Mouse (Mus musculus) megakaryocyte, embryonic 14.5 days (primary cell): Measurements from ENCODE around the gene Ache. TPM values are rescaled to one million over a fixed set of nuclear protein-coding genes. Genes with fewer than 3 reads are reported as not detected.
"Not testable (repeated sequence)": the region's sequence is repeated elsewhere in the genome, so short reads cannot be mapped to it uniquely, and the experiment has no call there.

Source experiments
- H3K27me3 ChIP-seq: replicated peaks from 2 replicates; pipeline ENCODE3; 2012; ENCODE audit warnings: inconsistent platforms
- H3K36me3 ChIP-seq: replicated peaks from 2 replicates; pipeline ENCODE3; 2012; ENCODE audit warnings: low read length, inconsistent platforms, mixed read lengths
- H3K4me1 ChIP-seq: 2 replicates; pipeline ENCODE4 v1.6.1; 2012; ENCODE audit warnings: inconsistent platforms
- H3K4me3 ChIP-seq: replicated peaks from 2 replicates; pipeline ENCODE3; 2012; ENCODE audit warnings: moderate library complexity, mild to moderate bottlenecking, inconsistent platforms
- H3K9me3 ChIP-seq: 2 replicates; pipeline ENCODE4 v1.6.1; 2012; ENCODE audit warnings: inconsistent platforms
- FLI1 ChIP-seq: IDR thresholded peaks from 2 replicates; pipeline ENCODE4 v1.6.1; 2012; ENCODE audit warnings: low read length, inconsistent platforms, mixed read lengths
- GATA1 ChIP-seq: IDR thresholded peaks from 3 replicates; pipeline ENCODE4 v1.6.1; 2012; ENCODE audit warnings: mixed read lengths, low read length, inconsistent platforms, borderline replicate concordance
- polyA plus RNA-seq: library from polyadenylated mRNA; stranded (reverse); fragments of >175 nt; gene quantifications from 2 replicates; pipeline ENCODE4 v1.2.3, GENCODE M21; 2012; ENCODE audit warnings: low replicate concordance; ENCODE audit not compliant: insufficient read depth

Ache gene
- 206 and 642 TPM in 2 replicates for polyA plus RNA-seq

DNA sequence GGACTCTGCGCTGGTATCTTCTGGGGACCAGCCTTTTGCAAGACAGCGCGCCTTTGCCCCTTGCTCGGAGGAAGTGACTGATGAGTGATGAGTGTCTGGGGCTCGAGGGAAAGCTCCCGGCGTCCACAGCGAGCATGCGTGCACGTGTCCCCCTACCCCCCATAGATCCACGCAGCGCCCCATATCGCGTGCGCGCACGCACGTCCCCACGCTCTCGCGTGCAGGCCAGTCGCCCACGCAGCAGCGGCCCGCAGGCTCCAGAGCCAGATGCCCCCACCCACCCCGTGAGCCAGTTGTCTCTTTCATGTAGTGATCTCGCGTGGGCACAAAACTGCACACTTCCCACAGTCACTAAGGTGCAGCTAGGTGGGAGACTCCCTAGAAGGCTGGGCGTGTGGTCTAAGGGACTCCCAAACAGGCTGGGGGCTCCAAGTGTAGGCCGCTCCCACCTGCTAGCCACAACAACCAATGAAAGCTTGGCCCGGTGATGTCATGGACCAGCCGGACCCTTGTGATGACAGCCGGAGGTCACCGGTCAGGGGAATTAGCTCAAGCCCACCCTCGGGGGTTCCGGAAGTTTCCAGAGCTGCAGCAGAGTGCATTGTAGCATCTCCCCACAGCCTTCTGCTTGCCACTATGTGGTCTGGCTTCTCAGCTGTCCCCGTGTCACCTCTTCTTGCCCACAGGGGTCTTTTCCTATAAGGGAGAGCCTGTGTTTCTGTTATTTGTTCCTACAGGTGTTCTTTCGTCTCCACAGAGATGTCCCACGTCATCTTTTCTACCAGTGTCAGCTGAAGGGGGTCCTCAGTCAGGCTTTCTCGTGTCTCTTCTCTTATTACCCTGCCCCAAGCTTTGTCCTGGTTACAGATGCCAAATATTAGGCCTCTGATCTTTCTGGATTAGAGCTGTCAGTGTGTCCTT is at the start of gene Ache:
TSS of gene Ache (plus strand) at position 488 of the 921 bp plus-strand sequence.
- no peaks in the 10 kb centered on the region for H3K27me3 ChIP-seq
- H3K4me1 ChIP-seq = peaks cover 70% of the 10 kb centered on the region
- no peak for TF ChIP-seq GATA1
- TF ChIP-seq FLI1 = no peak
- H3K9me3 ChIP-seq = peaks cover 14% of the 10 kb centered on the region
- H3K36me3 ChIP-seq = peaks cover 33% of the 10 kb centered on the region
- peak within 1 kb of the TSS; percentile 95 for H3K4me3 ChIP-seq

- no peaks in the 10 kb centered on the region for H3K9me3 ChIP-seq
- peaks cover 33% of the 10 kb centered on the region for H3K4me1 ChIP-seq
- peak overlapping the region; percentile 42 for H3K4me3 ChIP-seq
- TF ChIP-seq GATA1 = no peak
- no peak for TF ChIP-seq FLI1
- H3K36me3 ChIP-seq = peaks cover 7% of the 10 kb centered on the region
- peaks cover 31% of the 10 kb centered on the region for H3K27me3 ChIP-seq
Observed at GRCm38 (mm10) chr5:137263897-137264720, 23.2 kb upstream of the Ache start.

GRCm38 (mm10) chr5:137264787-137265186 is 22.5 kb upstream of the Ache start:
- H3K4me1 ChIP-seq = peaks cover 33% of the 10 kb centered on the region
- H3K27me3 ChIP-seq = peaks cover 31% of the 10 kb centered on the region
- H3K4me3 ChIP-seq = peak overlapping the region; percentile 42
- no peak for TF ChIP-seq GATA1
- no peak for TF ChIP-seq FLI1
- H3K36me3 ChIP-seq = peaks cover 7% of the 10 kb centered on the region
- H3K9me3 ChIP-seq = no peaks in the 10 kb centered on the region; the same call in 1 of the 2 replicates

DNA sequence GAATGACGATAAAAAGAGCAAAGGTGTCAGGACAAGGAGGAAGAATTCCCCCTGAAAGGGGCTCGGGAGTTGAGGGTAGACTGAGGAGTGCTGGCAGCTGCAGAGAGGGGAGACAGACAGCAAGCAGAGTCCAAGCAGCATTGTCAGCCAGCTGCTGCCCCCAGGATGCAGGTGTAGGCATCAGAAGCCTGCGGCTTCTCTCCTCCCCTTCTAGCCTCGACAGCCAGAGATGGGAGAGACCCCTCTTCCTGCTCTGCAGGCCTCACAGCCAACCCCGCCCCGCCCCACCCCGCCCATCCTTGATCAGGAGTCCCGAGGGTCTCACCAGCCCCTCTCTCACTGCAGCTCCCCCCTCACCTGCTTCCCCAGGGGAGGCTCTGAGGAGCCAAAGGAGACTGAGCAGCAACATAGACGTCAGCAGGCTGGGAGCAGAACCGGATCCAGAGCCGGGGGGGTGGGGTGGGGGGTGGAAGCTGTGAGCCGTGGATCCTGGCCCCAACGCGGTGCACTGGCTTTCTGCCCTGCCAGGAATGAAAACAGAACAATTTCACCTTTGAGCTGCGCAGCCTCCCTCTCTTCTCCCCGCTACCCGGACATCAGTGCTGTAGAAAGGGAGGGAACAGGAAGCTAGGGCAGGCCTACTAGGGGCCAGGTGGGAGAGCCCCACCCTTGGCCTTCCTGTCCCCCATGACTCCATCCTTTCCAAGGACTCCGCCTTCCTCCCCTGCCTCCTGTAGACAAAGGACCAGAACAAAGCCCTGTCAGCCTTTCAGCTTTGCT is 19.0 kb upstream of the Ache start:
- TF ChIP-seq FLI1 (no peak), GATA1 (no peak)
- Histone ChIP-seq H3K27me3 (peaks cover 28% of the 10 kb centered on the region), H3K4me3 (no peak overlapping the region), H3K9me3 (peaks cover 15% of the 10 kb centered on the region), H3K36me3 (peaks cover 7% of the 10 kb centered on the region), H3K4me1 (peaks cover 29% of the 10 kb centered on the region)

DNA sequence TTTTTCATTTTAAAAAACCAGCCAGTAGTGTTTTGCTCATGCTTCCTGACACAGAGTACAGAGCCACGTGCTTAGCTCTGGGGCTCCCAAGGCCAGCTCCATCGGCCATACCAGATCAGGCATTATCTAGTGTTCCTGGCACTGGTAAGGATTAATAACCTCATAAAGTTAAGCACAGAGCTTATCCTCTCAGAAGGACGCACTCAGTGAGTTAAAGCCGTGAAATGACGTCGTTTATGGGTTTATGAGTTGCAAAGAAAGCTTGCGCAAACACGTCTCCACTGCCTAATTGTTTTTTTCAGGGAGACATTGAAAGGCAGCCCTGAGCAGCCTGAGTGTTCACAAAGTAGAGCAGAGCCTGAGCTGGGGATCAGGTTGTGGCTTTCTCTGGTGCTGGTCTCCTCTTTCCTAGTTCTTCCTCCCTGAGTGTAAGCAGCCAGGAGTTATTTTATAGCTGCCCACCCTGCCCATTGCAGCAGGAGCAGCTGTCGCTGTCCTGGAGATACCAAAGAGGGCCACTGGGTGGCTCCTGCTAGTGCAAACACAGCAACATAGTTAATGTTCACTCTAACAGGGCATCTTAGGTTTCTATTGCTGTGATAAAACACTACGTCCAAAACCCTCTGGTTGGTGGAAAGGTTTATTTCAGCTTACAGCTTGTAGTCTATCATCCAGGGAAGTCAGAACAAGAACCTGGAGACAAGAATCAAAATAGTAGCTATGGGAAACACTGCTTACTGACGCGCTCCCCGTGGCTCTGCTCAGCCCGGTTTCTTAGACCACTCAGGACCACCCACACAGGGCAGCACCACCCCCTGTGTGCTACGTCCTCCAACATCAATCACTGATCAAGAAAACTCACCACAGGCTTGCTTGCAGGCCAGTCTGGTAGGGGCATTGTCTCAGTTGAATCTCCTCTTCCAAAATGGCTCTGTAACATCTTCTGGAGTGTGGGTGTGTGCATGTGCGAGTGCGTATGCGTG is 9.7 kb upstream of the Ache start:
- Histone ChIP-seq H3K4me1 (peaks cover 12% of the 10 kb centered on the region), H3K9me3 (peaks cover 20% of the 10 kb centered on the region), H3K27me3 (peaks cover 7% of the 10 kb centered on the region), H3K36me3 (no peaks in the 10 kb centered on the region), H3K4me3 (no peak overlapping the region)
- TF ChIP-seq FLI1 (no peak), GATA1 (no peak)

DNA sequence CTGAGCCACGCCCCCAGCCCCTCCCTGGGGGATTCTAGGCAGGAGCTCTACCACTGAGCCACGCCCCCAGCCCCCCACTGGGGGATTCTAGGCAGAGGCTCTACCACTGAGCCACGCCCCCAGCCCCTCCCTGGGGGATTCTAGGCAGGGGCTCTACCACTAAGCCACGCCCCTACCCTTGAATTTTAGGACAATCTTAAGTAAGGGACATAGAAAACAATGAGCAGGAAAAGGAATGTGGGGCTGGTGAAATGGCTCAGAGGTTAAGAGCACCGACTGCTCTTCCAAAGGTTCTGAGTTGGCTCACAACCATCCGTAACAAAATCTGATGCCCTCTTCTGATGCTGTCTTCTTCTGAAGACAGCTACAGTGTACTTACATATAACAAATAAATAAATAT is 2.9 kb upstream of the Ache start:
- H3K9me3 ChIP-seq = peaks cover 14% of the 10 kb centered on the region
- not testable (repeated sequence) for H3K27me3 ChIP-seq, H3K36me3 ChIP-seq, H3K4me3 ChIP-seq
- peaks cover 41% of the 10 kb centered on the region for H3K4me1 ChIP-seq

- Histone ChIP-seq H3K4me3 (no peak overlapping the region), H3K36me3 (peaks cover 10% of the 10 kb centered on the region), H3K4me1 (peaks cover 47% of the 10 kb centered on the region), H3K9me3 (peaks cover 14% of the 10 kb centered on the region), H3K27me3 (no peaks in the 10 kb centered on the region)
- TF ChIP-seq GATA1 (no peak), FLI1 (no peak)
Observed at GRCm38 (mm10) chr5:137285045-137285444, 2.3 kb upstream of the Ache start.

GRCm38 (mm10) chr5:137285986-137286385 is 1.3 kb upstream of the Ache start:
- Histone ChIP-seq H3K4me1 (peaks cover 57% of the 10 kb centered on the region), H3K27me3 (no peaks in the 10 kb centered on the region), H3K4me3 (peak overlapping the region; percentile 26), H3K36me3 (peaks cover 20% of the 10 kb centered on the region), H3K9me3 (peaks cover 14% of the 10 kb centered on the region)
- no peak for TF ChIP-seq GATA1
- TF ChIP-seq FLI1 = no peak
